Mouse (Mus musculus) G1E-ER4 (cell line): Measurements from ENCODE around the gene Pltp. TPM values are rescaled to one million over a fixed set of nuclear protein-coding genes. Genes with fewer than 3 reads are reported as not detected.

Source experiments
- GATA1 ChIP-seq: IDR thresholded peaks from one replicate; pipeline ENCODE4 v1.8.0; 2012; ENCODE audit warnings: low read length, inconsistent platforms
- polyA plus RNA-seq: library from polyadenylated mRNA; stranded (reverse); fragments of >175 nt; gene quantifications from 2 replicates; pipeline ENCODE4 v1.2.3, GENCODE M21; 2012

Gene Pltp
- not detected in 2 replicates for polyA plus RNA-seq

- no peak for TF ChIP-seq GATA1
Observed at GRCm38 (mm10) chr2:164857101-164857821, at the start of gene Pltp. Gene Pltp, minus strand, starts transcription at chr2:164857711.

DNA sequence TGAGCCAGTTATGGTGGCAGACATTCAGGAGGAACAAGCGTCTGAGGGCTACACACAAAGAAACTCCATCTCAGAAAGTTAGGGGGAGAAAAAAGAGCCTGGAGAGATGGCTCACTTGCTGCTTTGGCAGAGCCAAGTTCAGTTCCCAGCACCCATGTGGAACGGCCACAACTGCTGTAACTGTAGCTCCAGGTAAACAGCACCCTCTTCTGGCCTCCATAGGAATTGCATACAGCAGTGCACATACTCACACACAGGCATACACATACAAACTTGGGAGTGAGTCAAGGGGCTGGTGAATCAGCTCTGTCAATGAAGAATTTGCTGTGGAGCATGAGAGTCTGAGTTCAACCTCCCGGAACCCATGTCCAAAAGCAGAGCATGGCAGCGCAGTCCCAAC is 48.6 kb upstream of the Pltp start:
- no peak for TF ChIP-seq GATA1

DNA sequence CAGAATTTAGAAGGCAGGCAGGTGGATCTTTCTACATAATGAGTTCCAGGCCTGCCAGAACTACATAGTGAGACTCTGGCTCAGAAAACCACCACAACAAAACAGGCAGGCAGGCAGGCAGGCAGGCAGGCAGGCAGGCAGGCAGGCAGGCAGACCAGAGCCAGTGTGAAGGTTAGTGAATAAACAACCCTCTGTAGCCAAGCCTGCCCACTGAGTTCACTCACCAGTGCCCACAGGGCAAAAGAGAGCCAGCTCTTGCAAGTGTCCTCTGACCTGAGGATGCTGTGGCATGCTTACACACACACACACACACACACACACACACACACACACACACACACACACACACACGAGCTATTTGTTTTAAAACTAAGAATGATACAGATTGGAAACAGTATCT is 46.0 kb upstream of the Pltp start:
- no peak for TF ChIP-seq GATA1

DNA sequence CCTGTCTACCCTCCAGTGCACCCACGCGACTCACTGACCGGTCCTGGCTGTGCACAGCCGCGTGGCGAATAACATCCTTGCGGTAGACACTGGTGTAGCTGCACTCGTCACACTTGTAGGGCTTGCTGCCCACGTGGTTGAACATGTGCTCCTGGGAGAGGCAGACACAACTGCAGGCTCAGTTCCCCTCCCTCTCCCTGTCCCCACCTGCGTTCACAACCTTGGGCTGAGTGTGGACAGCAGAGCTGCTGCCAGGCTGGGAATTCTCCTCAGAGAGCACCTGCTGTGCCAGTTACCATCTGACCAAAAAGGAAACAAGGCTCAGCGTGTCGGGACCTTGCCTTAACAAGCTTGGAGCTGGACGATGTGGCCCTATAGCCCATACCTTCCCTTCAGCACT is 43.9 kb upstream of the Pltp start:
- TF ChIP-seq GATA1 = no peak

DNA sequence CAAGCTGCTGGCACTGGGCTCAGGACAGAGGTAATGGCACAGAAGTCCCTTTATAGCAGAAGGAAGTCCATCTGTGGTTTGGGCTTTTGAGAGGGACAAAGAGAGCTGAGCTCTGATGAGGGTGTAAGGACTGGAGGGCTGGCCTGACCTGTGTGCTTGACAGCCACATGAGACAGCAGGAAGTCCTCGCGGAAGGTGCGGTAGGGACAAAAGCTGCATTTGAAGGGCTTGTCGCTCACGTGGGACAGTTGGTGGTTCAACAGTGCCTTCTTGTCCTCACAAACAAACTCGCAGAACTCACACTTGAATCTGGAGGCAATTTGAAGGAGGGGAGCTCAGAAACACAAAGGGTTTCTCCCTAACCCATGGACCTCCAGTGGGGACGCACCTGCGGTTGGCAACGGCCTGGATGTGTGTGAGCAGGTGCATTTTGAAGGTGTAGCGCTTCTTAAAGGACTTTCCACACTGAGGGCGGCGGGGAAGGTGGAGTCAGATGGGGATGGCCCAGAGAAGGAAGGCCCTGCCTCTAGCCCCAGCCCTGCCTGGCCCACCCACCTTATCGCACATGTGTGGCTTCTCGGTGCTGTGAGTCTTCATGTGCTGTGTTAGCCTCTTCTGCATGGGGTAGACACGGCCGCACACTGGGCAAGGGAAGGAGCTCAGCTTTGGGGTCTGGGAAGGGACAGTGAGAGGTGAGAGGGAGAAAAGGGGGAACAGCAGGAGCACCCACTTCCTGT is 42.4 kb upstream of the Pltp start:
- TF ChIP-seq GATA1 = no peak

- TF ChIP-seq GATA1 = no peak
Observed at GRCm38 (mm10) chr2:164899034-164899433, 41.5 kb upstream of the Pltp start.

GRCm38 (mm10) chr2:164898008-164898407 is 40.5 kb upstream of the Pltp start:
- TF ChIP-seq GATA1 = no peak

GRCm38 (mm10) chr2:164895885-164896284 is 38.4 kb upstream of the Pltp start:
- TF ChIP-seq GATA1 = no peak

DNA sequence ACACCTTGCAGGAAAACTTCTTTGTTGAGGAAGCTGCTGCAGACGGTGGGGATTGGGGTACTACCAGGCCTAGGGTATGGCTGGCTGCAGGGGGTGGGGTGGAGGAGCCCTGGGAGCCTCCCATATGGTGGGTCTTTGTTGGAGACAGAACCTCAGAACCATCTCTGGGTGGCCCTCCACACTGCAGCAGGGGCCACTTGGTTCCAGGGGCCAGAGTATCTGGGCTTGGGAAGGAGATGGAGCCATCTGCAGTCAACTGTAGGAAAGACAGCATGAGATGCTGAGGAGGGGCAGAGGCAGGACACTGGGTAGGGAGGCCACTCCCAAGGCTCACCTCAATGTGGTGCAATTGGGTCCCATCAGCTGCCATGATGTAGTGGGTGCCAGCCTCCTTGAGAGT is 37.1 kb upstream of the Pltp start:
- TF ChIP-seq GATA1 = no peak

DNA sequence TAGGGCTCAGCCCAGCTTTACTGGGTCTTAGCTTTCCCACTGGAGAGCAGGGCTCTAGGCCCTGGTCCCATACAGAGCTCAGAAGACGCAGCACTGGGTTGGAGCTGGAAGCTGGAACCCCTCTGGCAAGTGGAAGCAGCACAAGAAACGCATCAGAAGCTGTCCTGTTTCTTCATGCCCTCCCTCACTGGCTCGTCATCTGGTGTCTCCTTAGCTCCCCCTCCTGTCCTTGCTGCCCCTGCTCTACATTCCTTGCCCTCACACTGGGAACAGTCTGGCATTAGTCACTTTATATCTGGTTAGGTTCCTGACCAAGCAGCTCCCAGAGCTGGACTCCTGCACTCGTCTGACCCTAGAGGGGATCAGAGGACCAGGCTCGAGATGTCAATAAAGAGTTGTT is 36.5 kb upstream of the Pltp start:
- no peak for TF ChIP-seq GATA1

DNA sequence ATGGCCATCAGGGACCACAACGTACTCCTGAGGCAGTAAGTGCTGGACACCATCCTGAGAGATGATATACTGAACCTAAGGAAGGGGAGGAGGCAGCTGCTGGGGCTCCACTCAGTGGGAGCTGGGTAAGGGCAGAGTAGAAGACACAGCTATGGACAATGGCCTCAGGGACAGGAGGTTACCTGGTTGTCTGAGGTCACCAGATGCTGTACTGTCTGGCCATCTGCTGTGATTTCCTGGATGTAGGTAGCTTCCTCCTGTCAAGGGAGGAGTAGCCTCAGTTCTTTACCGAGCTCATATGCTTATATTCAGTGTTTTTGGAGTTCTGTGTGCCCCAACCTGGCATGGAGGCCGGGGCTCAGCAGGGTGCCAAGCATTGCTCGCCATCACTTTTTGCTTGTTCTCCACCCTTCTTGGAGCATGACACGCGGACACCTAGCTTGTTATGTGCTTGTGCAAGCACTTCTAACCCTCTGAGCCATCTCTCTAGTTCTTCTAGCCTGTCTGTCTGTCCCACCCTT is 35.2 kb upstream of the Pltp start:
- no peak for TF ChIP-seq GATA1

DNA sequence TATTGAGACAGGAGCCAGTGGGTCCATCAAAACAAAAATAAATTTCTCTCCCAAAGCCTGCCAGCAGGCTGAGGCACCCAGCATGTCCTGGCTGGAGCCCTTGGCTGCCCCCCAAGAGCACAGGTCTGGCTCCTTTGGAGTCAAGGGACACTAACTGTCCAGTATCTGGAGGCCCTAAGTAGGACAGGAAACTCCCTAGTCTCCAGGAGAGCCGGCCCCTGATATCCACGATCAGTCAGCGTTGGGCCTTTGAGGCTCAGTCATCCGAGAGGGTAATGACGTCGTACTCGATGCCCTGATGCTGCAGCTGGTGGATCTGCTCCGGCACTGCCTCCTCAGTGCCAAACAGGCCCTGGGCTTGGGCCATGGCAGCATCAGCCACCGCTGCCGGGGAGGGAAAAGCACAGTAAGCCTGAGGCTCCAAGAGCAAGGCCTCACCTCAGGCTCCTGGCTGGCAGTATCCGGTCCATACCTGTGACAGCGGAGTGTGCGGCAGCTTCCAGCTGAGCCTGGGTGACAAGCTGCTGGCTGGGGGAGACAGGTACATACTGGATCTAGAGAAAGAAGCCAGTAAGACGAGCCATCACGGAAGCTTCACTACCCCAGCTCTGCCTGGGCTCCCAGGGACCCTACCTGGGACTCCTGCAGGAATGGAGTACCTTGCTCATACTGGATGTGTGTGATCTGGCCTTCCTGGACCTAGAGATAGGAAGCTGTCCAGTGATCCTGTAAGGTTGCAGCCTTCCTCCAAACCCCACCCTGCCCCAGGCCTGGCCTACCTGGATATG is 34.6 kb upstream of the Pltp start:
- no peak for TF ChIP-seq GATA1

DNA sequence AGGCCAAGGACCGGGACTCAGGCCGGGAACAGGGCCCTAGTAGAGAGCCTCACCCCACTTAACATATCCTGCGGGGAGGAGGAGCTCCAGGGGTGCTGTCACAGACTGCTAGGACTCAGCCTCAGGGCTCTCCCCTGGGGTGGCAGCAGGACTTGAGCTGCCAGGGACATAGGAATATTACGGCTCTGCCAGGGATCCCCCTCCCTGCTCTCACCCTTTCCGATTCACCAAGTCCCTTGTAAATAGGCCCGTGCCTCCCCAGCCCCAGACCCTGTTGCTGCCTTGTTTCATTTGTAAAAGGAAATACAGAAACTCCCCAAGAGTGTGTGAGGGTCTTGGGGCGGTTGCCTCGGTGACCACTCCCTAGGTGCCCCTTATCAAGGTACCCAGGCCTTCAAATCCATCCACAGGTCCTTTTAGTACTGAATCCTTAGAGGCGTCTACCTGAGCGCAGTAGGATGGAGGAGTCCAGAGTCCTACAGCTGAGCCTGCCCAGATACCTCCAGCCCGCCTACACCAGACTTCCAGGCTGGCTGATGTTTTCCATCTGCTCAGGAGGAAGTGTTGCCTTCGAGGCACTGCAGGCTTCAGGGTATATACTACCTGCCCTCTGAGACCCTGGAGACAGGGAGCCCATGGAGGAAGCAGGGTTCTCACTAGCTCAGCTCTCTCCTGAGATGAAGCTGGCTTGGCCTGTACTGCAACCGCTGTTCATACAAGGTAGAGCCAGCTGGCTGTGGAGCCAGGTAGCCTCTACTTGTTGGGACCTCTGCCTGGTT is 33.7 kb upstream of the Pltp start:
- no peak for TF ChIP-seq GATA1

GRCm38 (mm10) chr2:164890411-164891049 is 33.0 kb upstream of the Pltp start:
- TF ChIP-seq GATA1 = no peak

DNA sequence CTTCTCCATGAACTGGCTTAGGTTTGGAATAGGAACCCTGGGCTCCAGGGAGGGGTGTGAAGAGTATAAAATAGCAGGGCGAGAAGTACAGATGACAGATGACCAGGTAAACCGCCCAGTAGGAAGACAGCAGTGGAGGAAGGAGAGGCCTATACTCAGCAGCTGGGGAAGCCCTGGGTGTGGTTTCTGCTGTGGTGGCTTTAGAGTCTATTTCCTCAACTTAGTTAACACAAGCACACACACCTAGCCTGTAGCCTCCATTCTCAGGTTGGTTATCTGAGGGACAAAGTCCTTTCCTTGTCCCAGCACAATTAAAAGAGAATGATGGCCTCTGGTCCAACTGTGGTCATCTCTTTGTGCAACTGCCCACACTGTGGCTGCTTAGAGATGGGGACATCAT is 32.4 kb upstream of the Pltp start:
- TF ChIP-seq GATA1 = no peak
